Mouse (Mus musculus): ENCODE data around the gene Gm49387.

Gene Gm49387

GRCm38 (mm10) chr14:31640346-31640889 lies at the start of gene Gm49387:
Gm49387 (minus strand) TSS chr14:31640878.
- DNase-seq (ENCODE audit: low spot score): no peak

- DNase-seq (ENCODE audit: low spot score): no peak
Measured at GRCm38 (mm10) chr14:31686231-31686630, 45.6 kb upstream of the Gm49387 start.

- DNase-seq (ENCODE audit: low spot score): no peak
Measured at GRCm38 (mm10) chr14:31685680-31686079, 45.0 kb upstream of the Gm49387 start.

- DNase-seq (ENCODE audit: low spot score): no peak
Measured at GRCm38 (mm10) chr14:31684343-31685040, 43.8 kb upstream of the Gm49387 start.

DNA sequence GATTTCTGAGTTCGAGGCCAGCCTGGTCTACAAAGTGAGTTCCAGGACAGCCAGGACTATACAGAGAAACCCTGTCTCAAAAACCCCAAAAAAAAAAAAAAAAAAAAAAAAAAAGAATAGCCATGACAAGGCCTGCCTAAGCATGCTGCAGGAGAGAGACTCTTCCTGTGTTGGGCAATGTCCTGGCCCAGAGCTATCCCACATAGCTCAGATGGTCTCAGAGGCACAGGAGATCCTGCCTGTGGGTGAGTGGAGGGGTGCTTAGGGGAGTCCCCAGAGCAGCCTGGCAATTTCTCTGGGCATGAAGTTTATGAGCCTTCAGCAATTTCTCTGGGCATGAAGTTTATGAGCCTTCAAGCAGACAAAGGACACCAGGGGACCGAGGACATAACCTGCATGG lies 42.9 kb upstream of the Gm49387 start:
- DNase-seq (ENCODE audit: low spot score): no peak

- no peak for DNase-seq (ENCODE audit: low spot score)
Measured at GRCm38 (mm10) chr14:31681931-31682555, 41.4 kb upstream of the Gm49387 start.

GRCm38 (mm10) chr14:31681291-31681690 lies 40.6 kb upstream of the Gm49387 start:
- no peak for DNase-seq (ENCODE audit: low spot score)

GRCm38 (mm10) chr14:31680656-31681055 lies 40.0 kb upstream of the Gm49387 start:
- DNase-seq (ENCODE audit: low spot score): no peak

GRCm38 (mm10) chr14:31671635-31672320 lies 31.1 kb upstream of the Gm49387 start:
- no peak for DNase-seq (ENCODE audit: low spot score)

DNA sequence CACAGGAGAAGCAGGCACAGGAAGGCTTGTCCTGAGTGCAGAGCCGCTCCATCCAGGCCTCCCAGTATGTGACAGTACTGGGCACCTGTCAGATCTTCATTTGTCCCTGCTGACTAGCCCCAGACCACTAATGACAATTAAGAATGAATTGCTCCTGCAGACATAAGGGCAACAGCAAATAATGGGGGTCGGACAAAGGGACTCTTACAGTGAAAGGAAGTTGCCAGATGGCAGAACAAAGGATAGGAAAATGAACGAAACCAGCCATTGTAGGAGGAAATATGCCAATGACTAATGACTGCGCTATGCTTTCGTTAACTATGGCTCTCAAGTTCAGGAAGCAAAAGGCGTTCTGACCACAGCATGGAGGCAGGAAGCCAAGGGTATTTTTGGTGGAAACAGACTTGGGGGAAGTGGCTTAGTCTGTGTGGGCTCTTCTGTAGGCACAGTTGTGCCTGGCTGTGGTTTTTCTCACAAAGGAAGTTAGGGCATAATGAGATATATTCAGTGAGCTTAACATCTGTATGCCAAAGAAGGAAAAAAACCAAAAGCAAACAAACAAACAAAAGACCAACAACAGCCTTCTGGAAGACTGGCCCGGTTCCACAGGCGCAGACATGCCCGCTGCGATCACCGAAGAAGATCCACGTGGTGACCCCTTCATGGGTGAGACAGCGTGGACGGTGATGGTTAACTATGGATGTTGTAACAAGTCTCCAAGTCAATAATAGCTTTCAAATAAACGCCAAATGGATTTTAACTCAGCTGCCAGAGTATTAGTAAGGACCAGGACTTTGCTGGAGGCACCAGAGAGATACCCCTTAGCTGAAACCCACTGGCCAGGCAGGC lies 29.2 kb upstream of the Gm49387 start:
- DNase-seq (ENCODE audit: low spot score): no peak

DNA sequence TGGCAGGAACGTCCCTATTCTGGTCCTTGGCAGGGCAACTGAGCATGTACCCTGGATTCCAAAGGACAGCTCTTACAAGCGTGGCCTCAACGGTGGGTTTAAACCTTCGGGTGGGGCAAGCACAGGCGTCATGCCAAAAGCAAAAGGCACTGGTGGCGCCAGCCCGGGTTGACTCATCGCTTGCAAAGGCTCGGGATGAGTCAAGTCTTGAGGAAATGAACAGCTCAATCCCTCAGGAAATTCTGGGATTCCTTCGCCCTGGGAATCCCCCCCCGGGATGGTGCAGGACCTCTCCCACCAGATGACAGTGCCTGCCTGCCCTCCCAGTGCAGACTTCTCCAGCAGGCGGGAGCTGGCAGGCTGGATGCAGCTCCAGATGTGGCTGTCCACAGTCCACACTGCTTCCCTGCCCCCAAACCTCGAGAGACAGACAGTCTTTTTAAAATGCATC lies 28.5 kb upstream of the Gm49387 start:
- no peak for DNase-seq (ENCODE audit: low spot score)

DNA sequence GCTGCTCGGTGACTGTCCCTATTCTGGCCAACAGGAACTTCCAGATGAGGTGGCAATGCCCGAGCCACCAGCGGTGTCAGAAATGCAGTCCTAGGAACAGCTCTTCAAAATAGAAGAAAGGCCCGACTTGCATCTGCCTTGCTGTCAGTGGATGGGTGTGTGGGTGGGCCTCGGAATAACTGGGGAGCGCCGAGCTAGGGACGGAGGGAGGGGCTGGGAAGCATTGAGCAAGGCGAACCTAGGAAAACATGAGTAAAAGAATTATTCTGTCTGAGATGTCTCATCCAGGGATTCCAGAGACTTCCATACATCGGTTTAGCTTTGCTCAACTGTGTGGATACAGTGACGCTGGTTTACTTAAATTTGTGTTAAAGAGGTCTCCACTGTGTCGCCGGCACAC lies 27.6 kb upstream of the Gm49387 start:
- DNase-seq (ENCODE audit: low spot score): no peak

- no peak for DNase-seq (ENCODE audit: low spot score)
Measured at GRCm38 (mm10) chr14:31667741-31668140, 27.1 kb upstream of the Gm49387 start.

GRCm38 (mm10) chr14:31666931-31667705 lies 26.4 kb upstream of the Gm49387 start:
- no peak for DNase-seq (ENCODE audit: low spot score)

DNA sequence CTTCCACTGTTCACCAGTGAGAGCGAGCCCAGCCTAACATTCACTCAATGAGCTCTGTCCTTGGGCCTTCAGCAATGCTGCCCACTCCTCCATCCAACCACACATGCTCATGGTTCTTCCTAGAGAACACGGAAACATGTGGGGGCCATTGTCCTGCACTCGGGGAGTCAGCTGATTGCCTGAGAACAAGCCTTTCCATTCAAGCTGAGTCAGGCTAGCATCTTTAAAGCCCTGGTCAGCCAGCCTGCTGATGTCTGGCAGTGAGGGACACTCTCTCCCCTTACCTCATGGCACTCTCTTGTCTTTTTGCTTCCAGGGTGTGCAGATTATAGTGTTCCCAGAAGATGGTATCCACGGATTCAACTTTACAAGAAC lies 24.9 kb upstream of the Gm49387 start:
- DNase-seq (ENCODE audit: low spot score): no peak

DNA sequence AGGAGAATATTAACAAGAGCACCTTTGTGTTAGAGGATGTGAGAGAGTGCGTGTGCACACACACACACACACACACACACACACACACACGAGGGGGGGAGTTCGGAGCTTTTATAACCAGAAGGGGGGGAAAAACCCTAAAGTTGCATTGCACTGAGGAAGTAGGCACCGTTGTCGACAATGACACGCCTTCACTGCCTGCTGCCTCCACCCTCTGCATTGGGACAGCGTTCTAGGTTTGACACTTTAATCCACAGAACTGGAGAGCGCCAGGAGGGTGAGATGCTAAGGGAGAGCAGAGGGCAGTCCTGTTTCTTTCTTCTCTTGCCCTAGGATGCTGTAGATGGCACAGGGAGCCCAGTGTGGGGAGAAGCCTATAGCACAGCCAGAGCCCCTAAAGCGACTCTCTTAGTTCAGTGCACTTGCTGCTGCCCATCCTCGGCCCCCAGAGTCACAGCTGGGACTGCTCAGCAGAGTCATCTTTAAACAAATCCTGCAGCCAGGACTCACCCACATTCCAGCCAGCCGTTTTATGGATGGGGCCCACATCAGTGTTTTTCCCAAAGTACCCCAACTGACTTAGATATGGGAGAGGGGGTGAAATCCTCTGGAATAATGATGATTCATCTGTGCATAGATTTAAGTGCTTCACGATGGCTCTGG lies 24.4 kb upstream of the Gm49387 start:
- no peak for DNase-seq (ENCODE audit: low spot score)

GRCm38 (mm10) chr14:31664100-31664902 lies 23.6 kb upstream of the Gm49387 start:
- DNase-seq (ENCODE audit: low spot score): no peak

DNA sequence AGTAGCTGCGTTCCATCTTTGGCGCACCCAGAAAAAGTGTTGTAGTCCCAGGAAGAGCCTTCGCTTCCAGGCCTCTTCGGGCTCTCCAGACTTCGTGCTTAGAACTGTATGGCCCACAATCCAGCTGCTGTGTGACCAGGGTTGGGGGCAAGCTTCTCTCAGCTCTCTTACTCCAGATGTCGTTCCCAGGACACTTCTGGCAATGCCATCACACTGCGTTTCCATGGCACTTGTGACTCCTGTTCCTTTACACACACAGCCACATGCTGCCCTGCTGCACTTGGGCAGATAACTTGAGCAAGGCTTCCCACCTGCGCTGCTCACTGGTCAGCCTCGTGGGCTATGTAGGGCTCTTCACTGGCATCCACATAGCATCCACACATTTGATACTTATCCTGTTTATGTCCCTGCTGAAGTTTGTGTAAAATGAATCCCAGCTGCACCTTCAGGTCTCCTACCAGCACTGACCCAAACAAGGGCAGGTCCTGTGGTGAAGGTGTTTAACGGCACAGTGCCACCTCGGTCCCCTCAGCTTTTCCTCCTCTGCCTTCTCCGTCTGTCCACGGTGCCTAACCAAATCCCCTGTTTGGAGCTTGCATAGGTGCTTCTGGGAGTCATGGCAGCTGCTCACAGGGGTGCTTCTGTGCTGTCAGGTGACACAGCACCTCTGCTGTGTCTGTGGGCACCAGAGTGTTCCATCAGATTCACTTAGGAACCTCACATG lies 22.9 kb upstream of the Gm49387 start:
- DNase-seq (ENCODE audit: low spot score): no peak

DNA sequence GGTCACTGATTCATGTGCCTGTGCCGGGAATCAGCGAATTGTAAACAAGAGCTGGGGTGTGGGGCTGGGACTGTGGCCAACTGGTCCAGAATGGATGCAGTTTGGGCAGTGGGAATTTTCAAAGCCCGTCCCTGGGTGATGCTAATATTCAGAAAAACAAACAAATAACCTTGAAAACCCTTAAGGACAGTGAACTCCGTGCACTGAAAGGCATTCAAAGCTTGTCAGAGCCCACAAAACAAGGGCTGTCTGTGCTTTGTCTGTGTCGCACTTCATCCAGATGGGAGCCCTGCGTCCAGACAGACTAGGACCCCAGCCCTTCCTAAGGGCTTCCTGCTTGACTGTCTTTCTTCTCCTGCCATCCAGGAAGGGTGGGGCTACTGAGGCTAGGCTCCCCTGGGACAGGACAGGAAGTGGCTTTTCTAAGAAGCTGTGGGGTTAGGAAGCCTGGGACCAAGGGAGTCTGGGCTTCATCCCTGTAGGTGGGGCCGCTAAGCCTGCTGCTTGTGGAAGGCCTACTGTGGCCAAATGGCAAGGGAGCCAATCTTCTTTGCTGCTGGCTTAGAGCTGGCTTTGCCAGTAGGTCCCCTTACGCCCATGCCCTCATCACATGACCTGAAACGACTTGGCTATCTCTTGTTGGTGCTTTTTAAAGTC lies 22.0 kb upstream of the Gm49387 start:
- DNase-seq (ENCODE audit: low spot score): no peak
